Mouse (Mus musculus) Patski (cell line): ENCODE data around the gene Gm20388. TPM values are rescaled to one million over a fixed set of nuclear protein-coding genes. Genes with fewer than 3 reads are reported as not detected.
"Not testable (repeated sequence)": the region's sequence is repeated elsewhere in the genome, so short reads cannot be mapped to it uniquely, and the experiment has no call there.

Source experiments
- ATAC-seq: fragments of 100-300 bp; one replicate; pipeline ENCODE4 v1.8.0; 2021
- CTCF ChIA-PET: fragments of 350-600 bp; sonication (Branson Sonifier 250); formaldehyde crosslinking; loops from one replicate; lab custom pipeline; 2022; ENCODE audit warnings: inconsistent platforms; lab: Charles Lee
- POLR2A ChIA-PET: fragments of 350-600 bp; sonication (Branson Sonifier 250); formaldehyde crosslinking; loops from one replicate; lab custom pipeline; 2022; ENCODE audit warnings: antibody characterized with exemption, inconsistent platforms; lab: Charles Lee
- DNase-seq: peaks from one replicate; pipeline ENCODE4 v3.0.0-alpha.2; 2011; ENCODE audit warnings: low read depth, low spot score
- H3K27me3 ChIP-seq: fragments of 371-371 bp; one replicate; pipeline ENCODE4 v1.5.1; 2021
- CTCF ChIP-seq: fragments of 100-300 bp; IDR thresholded peaks from one replicate; pipeline ENCODE4 v1.5.1; 2021
- in situ Hi-C: fragments of 300-500 bp; cut with MboI; formaldehyde crosslinking; loops from 3 replicates; pipeline ENCODE4 v1.11.1; 2018; ENCODE audit warnings: low pct_unique_long_range_greater_than_20kb, mixed read lengths
- polyA plus RNA-seq: library from polyadenylated mRNA; unstranded; gene quantifications from one replicate; pipeline ENCODE4 v1.2.3, GENCODE M21; 2021

Gm20388 gene
- polyA plus RNA-seq, 1 experiment from 2014 or later: 86.7 TPM

- no peak for ATAC-seq
- DNase-seq: no peak
- peaks cover 2% of the 10 kb centered on the region for H3K27me3 ChIP-seq
- ChIA-PET POLR2A (no interaction called here), CTCF (no interaction called here)
- in situ Hi-C loops: no loop called here
- no peak for TF ChIP-seq CTCF
These were observed 3516.2 kb downstream of the Gm20388 start for GRCm38 (mm10) chr8:123426511-123427509.

DNA sequence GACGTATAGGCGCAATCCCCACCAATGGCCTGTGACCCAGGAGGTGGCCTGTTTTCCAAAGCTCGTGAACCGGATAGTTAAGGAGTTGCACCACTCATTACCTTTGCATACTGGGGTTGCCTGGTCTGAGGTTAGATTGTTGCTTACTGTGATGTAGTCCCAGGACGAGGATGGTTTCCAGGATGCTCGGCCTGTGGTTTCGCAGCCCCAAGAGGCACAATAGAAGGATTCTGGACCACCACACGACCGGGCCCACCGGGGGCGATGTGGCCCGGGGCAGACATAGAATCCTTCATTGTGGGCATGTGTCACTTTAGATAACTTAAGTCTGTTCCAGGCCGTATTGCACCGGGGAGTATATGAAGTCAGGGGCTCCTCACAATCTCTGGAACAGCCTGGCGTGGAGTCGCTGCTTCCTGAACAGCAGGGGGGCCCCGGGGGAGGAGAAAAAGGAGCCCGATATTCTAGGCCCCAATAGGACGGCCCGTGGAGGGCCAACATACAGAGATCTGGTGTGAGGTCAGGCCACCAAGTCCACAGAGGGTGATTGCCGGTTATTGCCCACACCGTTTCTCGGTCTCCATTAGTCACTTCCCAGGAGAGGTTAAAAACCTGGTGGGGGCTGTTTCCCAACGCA lies 3517.1 kb downstream of the Gm20388 start:
- ATAC-seq: no peak
- POLR2A ChIA-PET: no interaction called here

DNA sequence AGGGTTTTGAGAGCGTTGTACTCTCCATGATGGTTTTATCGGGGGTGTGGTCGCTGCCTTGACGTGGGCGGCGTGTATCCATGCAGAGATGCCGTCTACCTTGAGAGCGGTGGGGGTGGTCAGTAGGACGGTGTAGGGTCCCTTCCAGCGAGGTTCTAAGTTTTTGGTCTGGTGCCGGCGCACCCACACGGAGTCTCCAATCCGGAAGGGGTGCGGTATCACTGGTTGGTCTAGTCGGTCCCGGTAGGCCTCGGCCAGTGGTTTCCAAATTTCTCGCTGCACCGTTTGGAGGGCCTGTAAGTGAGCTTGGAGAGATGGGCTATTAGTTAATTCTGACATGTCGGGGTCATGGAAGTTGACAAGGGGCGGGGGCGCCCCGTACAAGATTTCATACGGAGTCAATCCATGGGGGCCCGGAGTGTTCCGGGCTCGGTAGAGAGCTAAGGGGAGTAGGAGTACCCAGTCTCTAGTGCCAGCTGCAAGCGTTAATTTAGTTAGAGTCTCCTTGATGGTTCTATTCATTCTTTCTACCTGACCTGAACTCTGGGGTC lies 3517.8 kb downstream of the Gm20388 start:
- TF ChIP-seq CTCF: no peak
- in situ Hi-C loops: no loop called here
- ChIA-PET POLR2A (no interaction called here), CTCF (no interaction called here)
- ATAC-seq: no peak
- peaks cover 2% of the 10 kb centered on the region for H3K27me3 ChIP-seq
- DNase-seq: no peak

More for the DNA sequence above, 3517.1 kb downstream of the Gm20388 start:
- in situ Hi-C loops: no loop called here
- peaks cover 2% of the 10 kb centered on the region for H3K27me3 ChIP-seq
- CTCF ChIA-PET: no interaction called here
- no peak for DNase-seq
- TF ChIP-seq CTCF: no peak

DNA sequence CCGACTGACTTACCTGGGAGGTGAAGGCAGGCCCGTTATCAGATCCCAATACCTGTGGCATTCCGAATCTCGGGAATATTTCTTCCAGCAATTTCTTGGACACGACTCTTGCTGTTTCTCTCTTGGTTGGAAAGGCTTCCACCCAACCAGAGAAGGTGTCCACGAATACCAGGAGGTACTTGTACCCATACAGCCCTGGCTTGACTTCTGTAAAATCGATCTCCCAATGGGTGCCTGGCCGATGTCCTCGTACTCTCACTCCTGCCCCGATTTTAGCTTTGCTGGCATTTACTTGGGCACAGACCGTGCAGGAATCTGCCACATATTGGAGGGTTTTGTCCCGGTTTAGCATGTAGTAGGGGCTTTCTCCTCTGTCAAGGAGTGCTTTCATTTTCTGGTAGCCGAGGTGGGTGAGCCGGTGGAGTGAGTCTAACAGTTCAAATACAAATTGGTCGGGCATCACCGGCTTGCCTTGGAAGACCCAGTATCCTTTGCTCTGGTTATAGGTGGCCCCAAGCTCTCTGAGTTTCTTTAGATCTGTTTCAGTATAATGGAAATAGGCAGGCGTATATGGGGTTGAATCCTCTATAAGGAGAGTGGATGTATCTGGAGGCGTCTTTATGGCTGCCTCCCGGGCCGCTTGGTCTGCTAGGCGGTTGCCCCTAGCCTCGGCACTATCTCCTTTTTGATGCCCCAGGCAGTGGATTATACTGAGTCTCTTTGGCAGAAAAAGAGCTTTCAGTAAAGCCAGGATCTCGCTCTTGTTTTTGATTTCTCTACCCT lies 3518.5 kb downstream of the Gm20388 start:
- DNase-seq: no peak
- in situ Hi-C loops: no loop called here
- ChIA-PET CTCF (no interaction called here), POLR2A (no interaction called here)
- peaks cover 2% of the 10 kb centered on the region for H3K27me3 ChIP-seq
- no peak for ATAC-seq
- no peak for TF ChIP-seq CTCF

- CTCF ChIA-PET, ATAC-seq, POLR2A ChIA-PET: not testable (repeated sequence)
These were observed 3519.0 kb downstream of the Gm20388 start for GRCm38 (mm10) chr8:123429722-123430013.

DNA sequence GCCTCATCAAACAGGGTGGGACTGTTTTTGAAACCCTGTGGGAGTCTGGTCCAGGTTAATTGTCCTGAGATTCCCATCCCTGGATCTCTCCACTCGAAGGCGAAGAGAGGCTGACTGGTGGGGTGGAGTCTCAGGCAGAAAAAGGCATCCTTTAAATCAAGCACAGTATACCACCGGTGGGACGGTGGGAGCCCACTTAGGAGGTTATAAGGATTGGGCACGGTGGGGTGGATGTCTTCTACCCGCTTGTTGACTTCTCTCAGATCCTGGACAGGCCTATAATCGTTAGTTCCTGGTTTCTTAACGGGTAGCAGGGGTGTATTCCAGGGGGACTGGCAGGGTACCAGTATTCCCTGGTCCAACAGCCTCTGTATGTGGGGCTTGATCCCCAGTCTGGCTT lies 3520.3 kb downstream of the Gm20388 start:
- CTCF ChIA-PET, in situ Hi-C loops, POLR2A ChIA-PET, ATAC-seq, H3K27me3 ChIP-seq, DNase-seq: not testable (repeated sequence)

More at GRCm38 (mm10) chr8:123429722-123430013, 3519.0 kb downstream of the Gm20388 start:
- DNase-seq, H3K27me3 ChIP-seq, in situ Hi-C loops: not testable (repeated sequence)

GRCm38 (mm10) chr8:123431616-123432365 lies 3521.2 kb downstream of the Gm20388 start:
- ATAC-seq: no peak
- POLR2A ChIA-PET: no interaction called here
- TF ChIP-seq CTCF: no peak
- CTCF ChIA-PET: no interaction called here
- no peak for DNase-seq
- H3K27me3 ChIP-seq: no peaks in the 10 kb centered on the region
- in situ Hi-C loops: no loop called here

DNA sequence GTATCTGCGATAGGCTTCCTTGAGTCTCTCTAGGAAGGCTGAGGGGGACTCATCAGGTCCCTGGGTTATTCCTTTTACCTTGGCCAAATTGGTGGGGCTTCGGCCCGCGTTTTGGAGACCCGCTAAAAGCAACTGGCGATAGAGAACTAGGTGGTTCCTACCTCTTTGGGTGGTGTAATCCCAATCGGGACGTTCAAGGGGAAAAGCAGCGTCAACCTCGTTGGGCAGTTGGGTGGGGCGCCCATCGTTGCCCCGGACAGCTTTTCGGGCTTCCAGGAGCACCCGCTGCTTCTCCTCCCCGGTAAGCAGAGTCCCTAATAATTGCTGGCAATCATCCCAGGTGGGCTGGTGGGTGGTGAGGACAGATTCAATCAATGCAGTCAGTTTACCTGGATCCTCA lies 3521.7 kb downstream of the Gm20388 start:
- DNase-seq: no peak
- TF ChIP-seq CTCF: no peak
- ChIA-PET CTCF (no interaction called here), POLR2A (no interaction called here)
- H3K27me3 ChIP-seq: no peaks in the 10 kb centered on the region
- in situ Hi-C loops: no loop called here
- no peak for ATAC-seq

- ATAC-seq: not testable (repeated sequence)
These were observed 3522.8 kb downstream of the Gm20388 start for GRCm38 (mm10) chr8:123433241-123433974.

More at GRCm38 (mm10) chr8:123433241-123433974, 3522.8 kb downstream of the Gm20388 start:
- CTCF ChIA-PET, in situ Hi-C loops, POLR2A ChIA-PET, DNase-seq, H3K27me3 ChIP-seq: not testable (repeated sequence)
